Mouse (Mus musculus): ENCODE measurements around the gene Wdr41.
A peak's percentile ranks its signal among the peaks of the same experiment; 100 is the strongest.

Wdr41 gene

DNA sequence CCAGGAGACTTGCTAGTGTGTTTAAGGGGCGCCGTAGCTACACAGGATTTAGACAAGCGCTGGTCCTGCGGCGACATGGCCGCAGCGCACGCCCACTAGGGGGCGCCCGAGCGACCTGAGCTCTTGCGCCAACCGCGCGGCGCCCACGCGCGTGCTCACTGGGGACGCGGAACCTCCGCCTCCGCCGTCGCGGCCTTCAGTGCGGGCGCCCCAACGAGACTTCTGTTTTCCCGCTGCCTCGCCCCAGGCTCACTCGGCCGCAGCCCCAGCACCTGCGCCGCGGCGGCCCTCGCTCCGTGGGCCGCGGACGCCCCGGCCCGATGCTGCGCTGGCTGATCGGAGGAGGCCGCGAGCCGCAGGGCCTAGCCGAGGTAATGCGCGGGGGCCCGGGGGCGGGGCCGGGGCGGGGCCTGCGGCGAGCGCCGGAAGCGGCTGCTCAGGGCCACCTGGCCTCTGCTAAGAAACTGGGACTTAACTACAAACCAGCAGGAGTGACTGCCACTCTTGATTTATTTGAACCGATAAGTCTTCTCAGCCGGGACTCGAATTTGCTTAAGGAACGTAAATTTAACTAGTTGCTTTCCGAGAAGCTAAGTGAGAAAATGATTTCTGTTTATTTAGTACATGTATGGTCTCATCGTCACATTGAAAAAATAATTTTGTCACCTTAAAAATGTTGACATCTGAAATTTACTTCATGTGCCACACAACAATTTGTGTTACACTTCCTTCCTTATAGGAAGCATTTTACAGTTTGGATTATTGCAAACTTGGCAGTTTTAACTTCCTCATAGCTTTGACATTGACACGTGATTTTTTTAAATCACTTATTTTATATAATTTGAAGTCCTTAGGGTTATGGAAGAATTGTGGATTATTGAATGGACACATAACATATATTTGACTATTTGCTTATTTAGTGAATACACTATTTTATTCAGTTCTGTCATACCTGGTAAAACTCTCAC, at the start of gene Wdr41:
Gene Wdr41, plus strand, starts transcription at position 126 of the 968 bp plus-strand sequence.
- peak; percentile 74 for DNase-seq (ENCODE audit: low spot score)

DNA sequence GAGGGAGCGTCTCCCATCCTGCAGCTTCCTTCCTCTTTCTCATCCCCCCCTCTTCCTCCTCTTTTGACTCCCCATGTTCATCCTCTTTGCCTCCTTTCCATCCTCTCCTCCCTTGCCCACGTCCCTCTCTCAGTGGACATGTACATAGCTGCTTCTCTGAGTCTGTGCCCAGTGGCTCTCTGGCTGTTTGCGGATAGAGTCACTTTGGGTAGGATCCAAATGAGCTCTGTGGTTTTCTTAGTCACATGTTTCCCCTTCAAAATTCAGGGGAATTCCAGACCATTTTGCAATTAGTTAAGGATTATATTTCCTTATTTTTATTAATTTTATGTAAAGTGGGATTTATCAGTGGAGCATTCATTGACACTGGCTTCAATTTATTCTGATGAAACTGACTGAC, 48.1 kb upstream of the Wdr41 start:
- no peak for DNase-seq (ENCODE audit: low spot score)

DNA sequence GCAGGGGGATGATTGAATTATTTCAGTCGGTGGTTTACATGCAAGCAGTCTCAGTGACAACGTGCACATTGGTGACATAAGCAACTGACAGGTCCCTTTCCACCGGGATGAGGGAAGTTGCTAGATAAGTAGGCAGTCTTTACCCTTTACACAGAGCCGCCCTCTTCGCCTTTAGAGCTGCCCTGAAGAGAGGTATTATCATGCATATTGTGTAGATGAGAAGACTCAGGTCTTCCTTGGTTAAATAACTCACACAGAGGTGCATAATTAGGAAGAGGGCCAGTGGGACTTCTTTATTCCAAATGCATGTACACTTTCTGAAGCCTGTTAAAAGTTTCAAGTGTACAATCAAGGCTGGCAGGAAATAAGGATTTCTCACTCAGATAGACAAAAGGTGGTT, 37.7 kb upstream of the Wdr41 start:
- no peak for DNase-seq (ENCODE audit: low spot score)

DNA sequence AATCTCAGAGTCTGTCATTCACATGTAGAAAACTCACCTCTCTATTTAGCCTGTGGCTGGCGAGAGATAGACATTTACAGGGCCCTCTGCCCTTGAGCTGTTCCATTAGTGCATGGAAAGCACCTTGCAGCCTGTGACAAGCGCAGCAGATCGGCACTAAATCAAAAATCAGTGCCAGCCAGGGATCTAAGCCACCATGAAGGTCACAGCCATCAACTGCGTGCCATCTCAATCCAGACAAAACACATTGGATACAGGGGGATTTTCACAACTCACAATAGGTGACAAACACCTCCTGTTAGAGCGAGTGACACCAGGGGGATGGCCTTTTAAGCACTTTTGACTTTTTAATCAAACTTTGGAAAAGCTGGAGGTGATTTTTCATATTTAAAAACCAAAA, 36.0 kb upstream of the Wdr41 start:
- DNase-seq (ENCODE audit: low spot score): no peak

DNA sequence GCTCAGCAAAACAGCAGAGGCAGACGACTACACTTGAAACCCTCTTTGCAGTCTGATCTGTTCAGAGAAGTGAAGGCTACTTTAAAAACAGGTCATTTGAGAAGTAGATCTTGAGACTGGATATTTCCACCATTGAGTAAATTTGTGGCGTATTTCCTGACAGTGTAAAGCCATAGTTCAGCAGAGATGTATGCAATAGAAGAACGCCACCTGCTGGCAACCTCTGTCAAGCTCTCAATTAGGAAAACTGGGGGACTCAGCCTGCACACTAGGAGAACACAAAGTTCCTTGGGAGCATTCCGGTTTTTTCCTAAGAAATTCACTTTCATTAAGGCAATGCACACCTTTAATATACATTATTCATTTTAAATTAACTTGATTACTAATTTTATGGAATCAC, 34.9 kb upstream of the Wdr41 start:
- DNase-seq (ENCODE audit: low spot score): peak; percentile 63

DNA sequence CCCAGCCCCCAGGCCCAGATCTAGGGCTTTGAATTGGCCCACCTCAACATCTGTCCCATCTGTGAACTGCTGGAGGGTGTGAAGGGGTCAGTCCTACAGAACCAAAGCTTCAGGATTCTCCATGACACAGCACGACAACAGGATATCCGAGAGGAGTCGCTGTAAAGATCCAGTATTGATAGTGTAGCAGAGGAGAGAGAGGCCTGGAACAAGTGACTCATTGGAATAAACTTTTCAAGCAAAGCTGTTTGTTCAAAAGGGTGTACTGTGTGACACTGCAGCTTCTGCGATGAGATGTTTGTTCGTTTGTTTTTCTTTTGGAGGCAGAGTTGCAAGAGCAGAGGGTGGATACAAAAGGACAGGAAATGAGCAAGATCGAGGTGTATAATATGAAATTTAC, 20.2 kb upstream of the Wdr41 start:
- no peak for DNase-seq (ENCODE audit: low spot score)

DNA sequence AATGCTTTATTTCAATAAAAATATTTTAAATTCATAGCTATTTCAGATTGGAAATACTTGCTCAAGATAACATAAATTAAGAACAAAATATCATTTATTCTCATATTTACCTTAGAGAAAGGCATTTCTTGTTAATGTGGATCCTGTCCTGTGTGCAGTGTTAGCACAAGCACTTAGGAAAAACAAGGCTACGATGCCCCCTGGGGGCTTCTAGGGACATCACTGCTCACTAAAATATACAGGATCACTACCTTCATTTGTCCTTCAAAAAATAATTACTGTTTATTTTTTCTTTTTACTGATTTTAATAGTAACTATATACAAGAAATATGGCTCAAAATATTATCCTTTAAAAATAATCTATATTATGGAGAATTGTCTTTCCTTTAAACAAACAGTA, 18.2 kb upstream of the Wdr41 start:
- DNase-seq (ENCODE audit: low spot score): no peak

DNA sequence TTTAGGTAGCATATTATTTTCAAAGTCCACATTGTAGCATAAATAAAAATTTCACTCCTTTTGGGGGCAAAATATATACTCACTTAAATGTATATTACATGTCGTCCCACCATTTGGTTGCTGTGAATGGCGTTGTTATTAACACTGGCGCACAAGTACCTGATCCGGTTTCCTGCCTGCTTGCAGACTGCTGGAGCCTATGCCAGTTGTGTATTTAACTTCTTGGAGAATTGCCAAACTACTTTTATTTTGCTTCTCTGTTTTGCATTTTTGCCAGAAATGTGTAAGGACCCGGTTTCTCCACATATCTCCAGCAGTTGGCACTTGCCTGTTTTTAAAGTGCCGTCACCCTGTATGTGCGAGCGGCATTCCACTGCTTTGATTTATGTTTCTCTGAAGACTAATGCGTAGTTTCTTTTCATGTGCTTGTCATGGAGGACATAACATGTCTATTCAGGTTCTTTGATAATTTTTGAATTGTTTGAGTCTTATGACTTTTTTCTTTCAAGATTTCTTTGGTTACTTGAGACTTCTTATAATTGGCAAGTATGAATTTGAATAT, 6.1 kb upstream of the Wdr41 start:
- DNase-seq (ENCODE audit: low spot score): no peak

DNA sequence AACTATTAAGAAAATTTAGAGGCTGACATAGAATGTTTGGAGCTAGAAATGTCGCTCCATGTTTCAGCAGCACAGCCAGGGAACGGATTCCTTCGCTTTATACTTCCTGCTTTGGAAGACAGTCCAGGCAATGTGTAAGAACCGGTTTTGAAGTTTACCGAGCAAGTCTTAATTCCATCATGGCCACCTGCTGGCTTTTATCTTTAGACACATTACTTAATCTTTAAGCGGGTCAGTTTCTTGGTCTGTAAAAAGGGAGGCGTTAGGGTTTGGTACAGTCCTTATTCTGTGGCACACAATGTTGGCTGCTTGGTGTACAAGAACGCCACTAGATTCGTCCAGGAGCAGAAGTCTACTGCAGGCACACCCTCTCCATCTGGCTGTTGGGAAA, 321 bp upstream of the Wdr41 start:
- no peak for DNase-seq (ENCODE audit: low spot score)

DNA sequence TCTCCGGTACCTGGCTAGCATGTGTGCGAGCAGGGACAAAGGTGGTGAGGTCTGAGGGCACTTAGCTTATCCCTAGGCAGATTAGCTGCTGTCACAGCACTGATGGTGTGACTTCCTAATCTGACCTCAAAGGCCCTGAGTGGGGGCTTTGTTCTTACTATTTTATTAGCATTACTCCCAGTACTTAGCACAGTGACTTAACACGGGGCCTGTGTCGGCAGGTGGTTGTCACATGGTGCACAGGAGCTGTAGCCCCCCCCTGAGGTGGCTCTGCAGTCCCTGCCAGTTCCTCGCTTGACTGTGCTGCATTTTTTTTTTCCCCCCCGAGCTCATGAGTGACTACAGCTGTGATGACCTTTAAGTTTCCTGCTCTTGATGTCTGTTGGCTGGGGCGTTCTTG, 2.9 kb downstream of the Wdr41 start:
- DNase-seq (ENCODE audit: low spot score): no peak

DNA sequence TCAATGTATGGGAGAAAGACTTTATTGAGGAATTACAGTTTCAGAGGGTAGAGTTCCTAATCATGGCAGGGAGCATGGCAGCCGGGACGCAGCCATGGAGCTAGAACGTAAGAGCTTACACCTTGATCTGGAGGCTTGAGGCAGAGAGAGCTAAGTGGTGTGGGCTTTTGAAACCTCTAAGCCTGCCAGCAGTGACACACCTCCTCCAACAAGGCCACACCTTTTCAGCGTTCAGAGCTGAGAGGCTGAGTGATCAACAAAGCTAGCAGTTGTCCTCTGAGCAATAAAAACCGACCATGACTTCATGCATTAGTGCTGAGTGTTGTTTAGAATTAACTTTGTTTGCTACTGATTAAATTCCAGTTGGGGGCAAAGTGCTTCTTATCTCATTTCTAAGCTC, 14.4 kb downstream of the Wdr41 start:
- DNase-seq (ENCODE audit: low spot score): no peak

DNA sequence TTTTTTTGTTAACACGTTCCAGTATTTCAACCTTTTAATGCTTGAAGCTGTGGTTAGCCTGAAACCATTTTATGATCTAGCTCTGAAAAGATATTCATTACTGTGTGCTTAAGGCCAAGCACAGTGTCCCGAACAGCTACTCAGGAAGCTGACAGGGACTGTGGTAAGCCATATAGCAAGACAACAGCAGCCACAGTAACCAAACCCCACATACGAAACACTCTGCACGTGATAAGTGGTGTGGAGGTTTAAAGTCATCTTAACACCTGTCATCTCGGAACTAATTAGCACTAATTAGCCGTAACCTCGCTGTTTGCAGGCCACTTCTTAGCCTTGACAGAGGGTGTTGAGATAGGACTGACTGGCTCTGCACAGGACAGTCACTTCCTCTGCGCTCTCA, 31.1 kb downstream of the Wdr41 start:
- no peak for DNase-seq (ENCODE audit: low spot score)

DNA sequence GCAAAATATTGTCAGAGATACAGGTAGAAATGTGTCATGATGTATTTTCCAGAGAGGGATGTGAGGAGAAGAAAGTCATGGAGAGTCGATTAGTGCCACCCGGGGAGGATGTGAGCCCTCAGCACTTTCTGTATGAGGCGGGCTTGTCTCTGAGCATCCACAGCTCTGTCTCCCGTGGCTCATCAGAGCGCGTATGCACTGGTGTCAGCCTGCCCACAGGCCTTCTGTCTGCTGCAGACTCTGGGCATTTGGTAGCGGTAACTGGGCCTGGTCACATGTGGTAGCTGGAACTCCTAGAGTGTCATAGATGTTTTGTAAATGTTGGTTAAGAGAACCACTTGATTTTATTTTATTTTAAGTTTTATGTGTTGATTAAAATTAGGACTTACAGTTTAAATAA, 33.1 kb downstream of the Wdr41 start:
- DNase-seq (ENCODE audit: low spot score): no peak

DNA sequence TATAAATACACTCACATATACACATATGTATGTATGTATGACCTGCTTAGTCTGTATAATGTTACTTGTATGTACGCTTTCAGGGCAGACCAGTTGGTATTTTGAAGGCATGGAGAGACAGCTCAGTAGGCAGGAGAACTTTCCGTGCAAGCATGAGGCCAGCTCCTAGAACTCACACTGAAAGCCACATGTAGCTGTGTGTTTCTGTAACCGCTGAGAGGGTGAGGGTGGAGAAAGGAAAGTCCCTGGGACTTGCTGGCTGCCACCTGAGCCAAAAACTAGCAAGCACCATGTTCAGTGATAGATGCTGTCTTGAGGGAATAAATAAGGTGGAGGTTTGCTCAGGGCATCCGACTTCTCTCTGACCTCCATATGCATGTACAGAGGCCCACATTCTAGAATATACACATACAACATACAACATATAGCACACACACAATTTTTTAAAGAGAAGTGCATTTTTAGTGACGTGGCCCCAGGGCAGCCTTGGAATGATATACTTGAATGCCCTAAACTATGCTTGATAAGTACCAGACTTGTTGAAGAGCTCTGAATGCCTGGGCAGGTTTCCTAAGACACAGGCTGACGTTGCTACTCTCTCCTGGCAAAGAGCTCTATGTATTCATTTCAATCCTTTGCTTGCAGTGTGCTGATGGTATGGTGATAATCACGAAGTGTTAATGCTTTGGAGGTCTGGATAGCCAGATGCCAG, 35.6 kb downstream of the Wdr41 start:
- no peak for DNase-seq (ENCODE audit: low spot score)

DNA sequence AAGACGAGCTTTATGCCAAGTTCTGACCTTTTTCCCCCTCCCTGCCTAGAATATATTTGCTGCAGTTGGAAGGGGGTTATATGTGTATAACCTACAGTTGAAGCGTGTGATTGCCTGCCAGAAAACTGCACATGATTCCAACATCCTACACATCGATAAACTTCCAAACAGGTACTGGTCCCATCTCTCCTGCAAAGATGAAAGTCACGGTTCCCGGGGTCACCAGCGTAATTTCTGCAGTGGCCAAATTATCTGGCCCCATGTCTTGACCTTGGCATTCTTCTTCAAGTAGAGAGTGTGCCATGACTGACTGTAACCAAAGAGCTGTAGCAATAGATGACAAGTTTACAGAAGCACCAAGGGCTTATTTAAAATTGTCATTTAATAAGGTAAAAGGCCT, 41.1 kb downstream of the Wdr41 start:
- no peak for DNase-seq (ENCODE audit: low spot score)

DNA sequence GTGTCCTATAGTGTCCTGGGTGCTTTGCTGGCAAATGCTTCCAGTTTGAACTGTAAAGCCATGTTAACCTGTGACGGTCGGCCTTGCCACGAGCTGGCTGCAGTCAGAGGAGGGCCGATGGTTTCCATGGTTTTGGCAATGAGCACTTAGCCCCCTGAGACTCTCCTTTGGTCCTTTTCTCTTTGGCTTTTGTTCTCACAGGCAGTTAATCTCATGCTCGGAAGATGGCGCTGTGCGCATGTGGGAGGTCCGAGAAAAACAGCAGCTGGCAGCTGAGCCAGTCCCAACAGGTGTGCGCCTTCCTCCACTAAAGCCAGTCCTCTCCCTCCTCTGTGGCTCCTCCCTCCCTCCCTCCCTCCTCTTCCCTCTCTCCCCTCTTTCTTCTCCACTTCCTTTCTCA, 41.8 kb downstream of the Wdr41 start:
- no peak for DNase-seq (ENCODE audit: low spot score)

DNA sequence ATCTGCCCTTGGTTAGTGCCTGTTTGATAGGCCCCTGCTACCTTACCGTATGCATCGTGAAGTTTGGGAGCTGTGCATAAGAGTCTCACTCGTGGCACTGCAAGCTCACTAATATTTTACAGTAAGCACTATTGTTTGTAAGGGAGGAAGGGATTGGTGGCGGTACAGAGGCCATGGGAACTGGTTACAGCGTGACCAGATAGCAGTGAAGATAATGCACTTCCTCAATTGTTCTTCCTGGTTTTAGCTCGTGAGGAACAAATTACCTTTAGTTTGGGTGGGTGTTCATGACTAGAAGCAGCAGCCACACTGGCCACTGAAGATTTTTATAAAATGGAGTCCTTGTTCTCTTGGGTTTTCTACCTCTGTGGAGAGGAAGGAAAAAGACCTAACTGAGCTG, 43.2 kb downstream of the Wdr41 start:
- no peak for DNase-seq (ENCODE audit: low spot score)

DNA sequence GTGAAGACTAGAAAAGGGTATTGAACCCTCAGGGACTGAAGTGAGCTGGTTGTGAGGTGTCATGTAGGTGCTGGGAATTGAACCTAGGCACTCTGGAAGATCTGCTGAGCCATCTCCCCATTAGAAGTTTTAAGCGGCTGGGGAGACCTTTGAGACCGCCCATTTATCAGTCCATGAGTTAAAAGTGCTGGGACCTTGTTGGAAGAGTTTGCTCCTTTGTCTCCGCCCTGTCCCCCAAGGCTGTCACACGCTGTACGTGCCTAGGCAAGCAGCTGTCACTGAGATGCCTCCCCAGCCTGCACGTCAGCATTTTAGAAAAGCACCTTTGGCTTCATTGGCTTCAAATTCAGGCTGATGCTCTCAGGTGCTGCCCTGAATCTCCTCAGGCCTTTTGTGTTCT, 44.1 kb downstream of the Wdr41 start:
- no peak for DNase-seq (ENCODE audit: low spot score)

DNA sequence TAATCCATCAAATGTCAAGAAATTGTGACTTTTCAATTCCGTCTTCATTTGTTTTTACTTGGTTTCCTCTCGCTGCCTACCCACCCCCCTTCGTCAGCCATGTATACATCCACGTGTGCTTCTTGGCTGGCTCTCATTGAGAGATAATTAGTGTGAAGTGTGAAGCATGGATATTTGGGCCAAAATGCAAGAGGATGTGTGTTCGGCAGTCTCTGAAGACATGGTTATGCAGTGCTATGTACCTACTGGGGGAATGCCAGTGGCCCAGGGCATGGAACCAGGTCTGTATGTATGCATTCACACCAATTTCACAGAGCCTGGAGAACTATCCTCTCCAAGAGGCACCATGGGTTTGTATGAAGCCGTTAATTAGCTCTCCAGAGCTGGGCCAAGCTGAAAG, 54.7 kb downstream of the Wdr41 start:
- no peak for DNase-seq (ENCODE audit: low spot score)

DNA sequence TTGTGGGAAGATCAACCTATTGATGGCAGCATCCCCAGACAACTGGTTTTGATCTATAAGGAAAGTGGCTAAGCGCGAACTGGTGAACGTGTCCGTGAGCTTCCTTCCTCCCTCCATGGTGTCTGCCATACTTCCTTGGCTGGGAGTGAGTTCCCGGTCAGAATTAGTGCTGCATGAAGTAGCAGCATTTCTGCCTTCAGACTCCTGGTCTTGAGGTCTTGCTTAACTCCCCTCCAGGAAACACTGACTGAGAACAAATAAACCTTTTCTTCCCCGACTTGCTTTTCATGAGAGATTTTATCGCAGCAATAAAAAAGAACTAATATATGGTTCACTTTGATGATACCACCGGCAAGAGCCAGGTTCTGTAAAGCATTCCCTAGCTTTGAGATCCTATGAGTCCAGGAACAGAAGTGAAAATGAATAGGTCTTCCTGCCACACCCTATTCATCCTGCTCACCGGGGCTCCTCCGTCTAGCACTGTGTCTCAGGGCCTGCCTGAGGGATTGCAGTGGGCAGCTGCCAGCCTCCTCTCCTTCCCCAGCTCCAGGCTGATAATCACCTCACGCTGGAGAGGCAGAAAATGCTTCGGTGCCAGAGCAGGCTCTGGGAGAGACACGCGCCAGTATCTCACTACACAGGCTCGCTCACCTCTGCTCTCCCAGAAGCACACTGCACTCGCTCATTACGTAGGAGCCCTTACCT, 56.1 kb downstream of the Wdr41 start:
- DNase-seq (ENCODE audit: low spot score): no peak

DNA sequence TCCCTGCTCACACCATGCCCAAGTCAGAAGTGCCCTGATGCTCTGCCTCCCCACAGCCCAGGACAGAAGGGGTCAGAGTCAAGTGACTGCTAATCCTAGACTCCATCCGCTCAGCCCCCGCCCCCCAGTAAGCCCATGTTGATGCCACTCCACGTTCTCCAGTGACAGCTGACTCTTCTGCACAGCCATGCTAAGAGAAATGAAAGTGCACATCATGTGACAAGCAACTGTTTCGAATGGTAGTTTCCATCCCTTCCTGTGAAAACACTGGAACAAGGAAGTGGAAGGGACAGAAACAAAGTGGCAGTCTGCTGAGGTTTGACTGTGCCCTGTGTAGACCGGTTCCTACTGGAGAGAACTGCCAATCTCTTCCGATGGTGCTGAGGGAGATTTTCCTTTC, 56.8 kb downstream of the Wdr41 start:
- DNase-seq (ENCODE audit: low spot score): no peak

DNA sequence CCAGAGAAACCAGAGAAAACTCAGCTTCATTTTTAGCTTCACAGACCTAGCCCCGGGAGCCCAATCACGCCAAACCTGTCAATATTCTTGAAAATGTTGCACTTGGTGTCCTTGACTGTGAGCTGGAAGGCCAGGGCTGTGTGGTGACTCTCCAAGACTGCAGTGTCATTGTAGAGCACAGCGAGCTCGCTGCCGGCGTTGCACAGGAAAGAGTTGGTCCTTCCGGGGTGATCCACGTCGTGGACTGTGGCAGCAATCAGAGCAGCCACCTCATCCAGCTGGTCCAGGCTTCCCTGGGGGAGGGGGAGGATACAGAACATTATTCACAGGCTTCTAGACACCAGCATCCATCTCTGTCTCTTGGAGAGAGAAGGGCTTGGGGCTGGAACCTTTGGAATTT, 58.0 kb downstream of the Wdr41 start:
- no peak for DNase-seq (ENCODE audit: low spot score)

DNA sequence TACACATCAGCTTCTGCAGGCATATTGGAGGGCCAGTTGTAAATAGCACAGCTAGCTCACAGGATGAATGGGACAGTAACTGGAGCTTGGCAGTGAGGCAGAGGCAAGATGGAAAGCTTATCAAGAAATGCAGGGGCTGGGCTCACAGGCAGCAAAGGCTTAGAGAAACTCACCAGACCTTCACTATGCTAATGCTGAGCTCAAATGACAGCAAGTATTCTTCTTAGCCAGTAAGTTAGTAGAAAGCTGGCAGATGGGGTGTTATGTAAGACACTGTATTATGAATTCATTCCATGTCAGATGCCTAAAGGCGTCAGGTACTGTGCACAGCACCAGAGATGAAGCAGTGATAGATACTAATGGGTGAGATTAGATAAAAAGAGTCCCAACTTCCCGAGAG, 58.6 kb downstream of the Wdr41 start:
- DNase-seq (ENCODE audit: low spot score): peak; percentile 65

Data from layer of hippocampus, adult 9-10 months (tissue).